Mouse (Mus musculus): ENCODE measurements around the gene Tufm.

The Tufm gene

GRCm38 (mm10) chr7:126487052-126487483 lies at the start of gene Tufm:
Gene Tufm, plus strand, starts transcription at chr7:126487361.
- peak; percentile 97 to 98 for DNase-seq

DNA sequence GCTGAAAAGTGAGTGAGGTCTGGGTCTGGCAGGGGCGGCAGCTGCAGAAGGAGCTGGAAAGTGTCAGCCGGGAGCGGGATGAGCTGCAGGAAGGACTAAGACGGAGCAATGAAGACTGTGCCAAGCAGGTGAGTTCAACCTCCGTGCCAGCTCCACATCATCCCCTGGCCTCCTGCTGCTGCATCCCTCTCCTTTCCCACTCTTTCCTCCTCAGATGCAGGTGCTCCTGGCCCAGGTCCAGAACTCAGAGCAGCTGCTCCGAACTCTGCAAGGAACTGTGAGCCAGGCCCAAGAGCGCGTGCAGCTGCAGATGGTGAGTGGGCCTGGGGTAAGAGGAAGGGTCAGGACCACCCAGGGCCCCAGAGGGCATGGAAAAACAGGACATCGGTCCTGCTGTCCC lies 47.0 kb upstream of the Tufm start:
- no peak for DNase-seq

- DNase-seq = no peak
Observed at GRCm38 (mm10) chr7:126443997-126444396, 43.2 kb upstream of the Tufm start.

DNA sequence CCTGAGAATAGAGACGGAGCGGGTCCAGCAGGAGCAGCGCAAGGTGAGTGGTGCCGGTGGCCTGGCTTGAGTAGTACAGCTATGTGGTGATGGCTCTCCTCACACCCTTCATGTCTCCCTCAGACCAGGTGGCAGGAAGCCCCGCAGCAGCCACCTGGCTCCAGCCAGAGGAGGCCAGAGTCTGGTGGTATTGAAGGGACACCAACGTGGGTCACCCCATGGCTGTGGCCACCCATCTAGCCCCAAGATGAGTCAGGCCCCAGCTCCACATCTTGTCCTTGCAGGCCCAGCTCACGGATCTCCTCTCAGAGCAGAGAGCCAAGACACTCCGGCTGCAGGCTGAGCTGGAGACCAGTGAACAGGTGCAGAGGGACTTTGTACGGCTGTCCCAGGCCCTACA lies 42.6 kb upstream of the Tufm start:
- DNase-seq = no peak

DNA sequence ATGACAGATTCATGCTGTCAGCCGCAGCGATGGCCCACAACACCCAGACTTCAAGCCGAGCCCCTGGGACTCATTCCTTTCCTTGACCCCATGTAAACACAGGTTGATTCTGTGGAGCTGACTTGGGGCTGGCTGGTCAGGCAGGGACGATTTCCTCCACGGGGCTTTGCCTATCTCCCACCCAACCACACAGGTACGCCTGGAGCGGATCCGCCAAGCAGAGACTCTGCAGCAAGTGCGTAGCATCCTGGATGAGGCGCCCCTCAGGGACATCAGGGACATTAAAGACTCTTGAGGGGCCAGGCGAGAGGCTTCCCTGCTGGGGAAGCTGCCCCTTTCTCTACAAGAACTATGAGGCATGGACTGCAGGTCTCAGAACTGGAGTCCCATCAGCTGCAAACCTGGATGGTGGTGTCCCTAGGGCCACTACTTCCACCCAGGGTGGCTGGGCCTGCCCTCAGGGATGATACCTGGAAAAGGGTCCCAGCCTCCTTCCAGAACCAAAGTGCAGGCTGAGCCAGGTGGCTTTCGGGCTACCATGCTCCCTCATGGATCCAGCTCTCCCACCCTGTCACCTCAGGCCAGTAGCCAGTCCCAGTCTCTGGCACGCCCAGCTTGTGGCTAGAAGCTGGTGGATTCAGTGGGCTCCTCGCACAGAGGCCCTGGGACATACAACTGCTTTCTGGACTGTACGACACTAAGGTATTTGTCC lies 41.9 kb upstream of the Tufm start:
- no peak for DNase-seq

GRCm38 (mm10) chr7:126446217-126446616 lies 40.9 kb upstream of the Tufm start:
- DNase-seq = no peak

- no peak for DNase-seq
Observed at GRCm38 (mm10) chr7:126448481-126448880, 38.7 kb upstream of the Tufm start.

DNA sequence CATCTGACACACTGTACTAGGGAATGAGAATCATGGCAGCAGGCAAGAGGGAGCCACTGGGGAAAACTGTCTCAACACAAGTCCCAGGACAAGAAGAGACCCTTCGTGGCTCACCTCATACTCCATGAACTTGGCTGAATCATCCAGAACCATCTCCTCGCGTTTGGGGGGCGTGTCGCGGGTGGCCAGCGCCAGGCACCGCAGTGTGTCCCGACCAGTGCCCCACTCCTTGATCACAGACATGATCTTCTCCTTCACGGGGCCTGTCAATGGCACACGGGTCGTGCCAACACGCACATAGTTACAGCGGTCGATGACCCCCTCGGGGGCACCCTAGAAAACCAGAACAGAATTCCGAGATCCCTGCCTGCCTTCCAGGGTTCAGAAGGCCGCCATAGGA lies 37.2 kb upstream of the Tufm start:
- no peak for DNase-seq

DNA sequence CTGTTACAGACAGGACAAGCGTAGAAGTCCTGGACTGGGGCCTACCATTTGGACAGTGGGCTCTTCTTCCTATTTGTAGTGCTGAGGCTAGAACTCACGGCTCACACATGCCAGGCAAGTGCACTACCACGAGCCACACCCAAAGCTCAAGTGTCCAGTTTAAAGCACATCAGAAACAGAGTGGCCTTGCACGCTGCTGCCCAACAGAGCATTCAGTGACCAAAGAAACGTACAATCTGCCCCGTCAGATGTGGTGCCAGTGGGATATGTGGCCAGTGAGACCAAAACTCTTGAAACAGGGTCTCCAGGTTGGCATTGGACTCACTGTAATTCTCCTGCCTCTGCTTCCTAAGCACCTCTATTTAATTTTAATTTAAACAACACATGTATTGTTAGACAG lies 36.5 kb upstream of the Tufm start:
- DNase-seq = no peak

DNA sequence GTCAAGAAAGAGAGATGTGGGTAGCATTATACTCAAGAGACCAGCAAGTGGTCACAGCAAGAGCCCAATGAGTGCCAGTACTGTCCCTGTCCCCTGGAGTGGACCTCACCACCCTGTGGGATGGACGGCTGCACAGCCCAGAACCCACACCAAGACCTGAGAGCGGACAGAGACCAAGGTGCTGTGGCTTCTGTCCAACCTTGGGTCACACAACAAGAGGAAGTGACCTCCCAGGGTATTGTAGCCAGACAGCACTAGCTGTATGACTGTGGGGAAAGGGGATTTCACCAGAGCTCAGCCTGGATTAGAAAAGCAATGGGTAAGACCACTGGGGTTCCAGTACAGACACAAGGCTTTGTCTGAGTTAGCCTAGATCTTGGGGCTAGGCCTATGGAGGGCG lies 34.9 kb upstream of the Tufm start:
- no peak for DNase-seq

DNA sequence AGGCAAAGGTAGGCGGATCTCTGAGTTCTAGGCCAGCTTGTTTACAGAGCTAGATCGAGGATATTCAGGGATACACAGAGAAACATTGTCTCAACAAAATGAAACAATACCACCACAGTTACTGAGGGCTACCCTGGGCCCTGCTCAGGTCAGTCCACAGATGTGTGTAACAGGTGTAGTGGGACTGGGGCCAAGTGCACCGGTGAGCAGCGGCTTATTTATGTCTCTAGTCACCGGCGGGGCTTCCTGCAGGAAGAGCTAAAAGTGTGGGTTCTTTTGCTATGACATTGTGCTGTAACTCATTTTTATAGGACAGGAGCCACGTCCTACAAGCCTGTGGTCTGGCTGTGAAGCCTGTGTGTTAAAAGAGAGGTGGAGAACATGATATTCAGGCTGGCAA lies 33.3 kb upstream of the Tufm start:
- DNase-seq = no peak

DNA sequence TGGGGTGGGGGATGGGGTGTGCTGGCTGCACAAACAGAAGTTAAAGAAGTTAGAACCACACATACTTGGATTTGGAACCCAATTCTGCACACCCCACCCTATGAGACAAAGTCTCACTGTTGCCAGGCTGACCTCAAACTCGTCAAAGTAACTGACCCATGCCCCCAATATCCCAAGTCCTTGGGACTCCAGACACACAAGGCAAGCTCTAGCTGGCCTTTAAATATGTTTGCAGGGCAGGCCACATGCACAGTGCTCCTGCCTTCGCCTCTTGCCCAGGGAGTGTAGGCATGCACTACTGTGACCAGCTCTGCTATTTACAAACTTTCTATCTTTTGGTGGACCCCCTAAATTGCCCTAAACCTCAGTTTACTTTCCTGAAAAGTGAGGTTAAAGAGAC lies 31.9 kb upstream of the Tufm start:
- no peak for DNase-seq

- no peak for DNase-seq
Observed at GRCm38 (mm10) chr7:126456382-126457266, 30.5 kb upstream of the Tufm start.

DNA sequence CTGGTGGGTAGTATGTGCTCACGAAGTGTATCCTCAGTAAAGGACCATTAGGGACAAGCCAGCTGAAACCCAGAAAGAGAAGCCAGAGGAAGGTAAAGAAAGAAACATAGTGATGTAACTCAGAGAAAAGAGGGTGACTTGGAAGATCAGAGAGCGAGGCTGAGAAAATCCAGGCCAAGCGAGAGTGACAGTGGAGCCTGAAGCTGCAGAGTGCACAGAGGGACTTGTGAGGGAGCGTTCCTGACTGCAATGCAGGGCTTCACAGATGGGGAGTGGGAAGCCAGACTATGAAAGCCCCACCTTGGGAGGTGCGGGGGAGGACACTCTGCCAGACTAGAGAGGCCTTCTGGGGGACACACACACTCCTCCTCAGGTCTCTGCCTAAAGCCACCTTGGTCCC lies 28.9 kb upstream of the Tufm start:
- DNase-seq = no peak

DNA sequence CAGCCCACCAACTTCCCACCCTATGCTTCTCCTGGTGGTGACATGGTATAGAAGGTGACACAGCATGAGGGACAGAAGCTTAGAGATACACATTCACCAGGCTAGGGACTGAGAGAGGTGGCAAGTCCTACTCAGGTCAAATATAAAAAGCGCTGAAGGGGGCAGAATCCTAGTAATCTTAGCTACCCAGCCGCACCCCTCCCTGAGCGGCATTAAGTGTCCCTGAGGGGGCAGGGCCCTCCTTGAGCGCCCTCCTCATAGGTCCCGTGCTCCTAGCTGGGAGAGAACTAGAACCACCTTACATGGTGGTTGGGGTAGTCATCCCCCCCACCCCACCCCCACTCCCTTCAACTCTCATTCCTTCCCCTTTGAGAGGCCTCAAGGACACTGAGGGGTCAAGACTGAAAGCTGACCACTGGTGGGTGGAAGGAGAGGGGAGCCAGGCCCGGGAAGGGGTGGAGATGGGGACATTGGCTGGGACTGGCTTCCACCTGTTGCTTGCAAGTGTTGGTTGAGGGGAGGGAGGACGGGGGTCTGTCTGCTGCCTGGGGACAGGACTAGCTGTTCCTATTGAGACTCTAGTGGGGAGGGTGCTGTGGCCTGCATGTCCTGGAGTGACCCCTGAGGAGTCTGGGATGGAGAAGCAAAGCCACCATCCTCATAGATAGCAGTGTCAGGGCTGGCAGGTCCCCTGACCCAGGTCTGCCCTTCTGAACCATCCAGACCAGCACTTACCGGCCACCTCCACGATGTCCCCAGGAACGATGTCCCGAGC lies 28.1 kb upstream of the Tufm start:
- no peak for DNase-seq

DNA sequence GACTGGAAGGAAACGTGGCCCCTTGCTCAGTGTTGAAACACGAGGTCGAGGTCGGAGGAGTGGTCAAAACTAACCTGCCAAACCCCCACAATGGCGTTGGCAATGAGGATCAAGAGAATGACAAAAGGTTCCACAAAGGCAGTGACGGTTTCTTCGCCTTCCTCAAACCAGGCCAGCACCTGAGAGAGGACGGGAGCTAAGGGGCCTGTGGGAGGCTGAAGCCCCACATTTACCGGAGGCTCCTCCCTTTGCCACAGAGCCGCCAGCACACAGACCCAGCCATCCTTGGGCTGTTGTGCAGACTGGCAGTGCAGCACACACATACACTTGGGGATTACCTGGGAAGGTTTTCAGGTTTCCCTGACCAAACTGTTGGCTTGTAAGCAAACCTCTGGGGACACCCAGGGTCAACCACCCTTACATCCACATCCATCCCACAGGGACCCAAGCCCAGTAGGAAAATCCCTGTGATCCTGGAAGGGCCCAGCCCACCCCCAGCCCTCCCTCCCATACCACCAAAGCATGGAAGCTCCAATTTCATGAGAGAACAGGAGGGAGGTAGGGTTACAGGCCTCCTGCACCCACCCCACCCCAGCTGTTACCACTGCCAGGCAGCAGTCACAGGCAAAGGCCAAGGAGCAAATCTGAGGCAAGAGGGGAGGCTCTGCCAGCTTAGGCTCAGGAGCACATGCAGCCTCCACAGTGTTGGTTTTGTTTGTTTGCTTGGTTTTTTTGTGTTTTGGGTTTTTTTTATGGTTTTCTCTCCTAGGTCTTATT lies 26.4 kb upstream of the Tufm start:
- DNase-seq = no peak

- DNase-seq = no peak
Observed at GRCm38 (mm10) chr7:126461626-126462025, 25.5 kb upstream of the Tufm start.

- DNase-seq = no peak
Observed at GRCm38 (mm10) chr7:126463004-126463403, 24.2 kb upstream of the Tufm start, which contains the start of gene Atp2a1. Gene Atp2a1, minus strand, starts transcription at chr7:126463108.

GRCm38 (mm10) chr7:126463547-126463946 lies 23.6 kb upstream of the Tufm start:
- no peak for DNase-seq

GRCm38 (mm10) chr7:126464121-126464520 lies 23.0 kb upstream of the Tufm start:
- no peak for DNase-seq

DNA sequence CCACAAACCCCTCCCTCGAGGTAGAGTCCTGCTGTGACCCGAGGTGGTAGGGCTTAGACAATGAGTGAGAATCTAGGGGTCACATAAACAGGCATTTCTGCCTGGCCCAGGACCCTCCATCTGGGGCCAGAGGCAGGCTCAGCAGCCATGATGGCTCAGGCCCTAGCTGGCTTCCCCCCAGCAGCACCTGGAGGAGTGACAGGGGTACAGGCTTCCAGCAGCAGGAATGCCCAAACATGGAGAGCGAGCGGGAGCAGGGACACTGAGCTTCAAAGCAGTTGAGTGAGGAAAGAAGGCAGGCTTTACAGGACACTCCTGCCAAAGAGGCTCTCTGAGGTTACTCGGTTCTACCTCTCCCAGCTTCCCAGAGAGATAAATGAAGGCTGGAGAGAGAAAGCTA lies 22.3 kb upstream of the Tufm start:
- DNase-seq = no peak

DNA sequence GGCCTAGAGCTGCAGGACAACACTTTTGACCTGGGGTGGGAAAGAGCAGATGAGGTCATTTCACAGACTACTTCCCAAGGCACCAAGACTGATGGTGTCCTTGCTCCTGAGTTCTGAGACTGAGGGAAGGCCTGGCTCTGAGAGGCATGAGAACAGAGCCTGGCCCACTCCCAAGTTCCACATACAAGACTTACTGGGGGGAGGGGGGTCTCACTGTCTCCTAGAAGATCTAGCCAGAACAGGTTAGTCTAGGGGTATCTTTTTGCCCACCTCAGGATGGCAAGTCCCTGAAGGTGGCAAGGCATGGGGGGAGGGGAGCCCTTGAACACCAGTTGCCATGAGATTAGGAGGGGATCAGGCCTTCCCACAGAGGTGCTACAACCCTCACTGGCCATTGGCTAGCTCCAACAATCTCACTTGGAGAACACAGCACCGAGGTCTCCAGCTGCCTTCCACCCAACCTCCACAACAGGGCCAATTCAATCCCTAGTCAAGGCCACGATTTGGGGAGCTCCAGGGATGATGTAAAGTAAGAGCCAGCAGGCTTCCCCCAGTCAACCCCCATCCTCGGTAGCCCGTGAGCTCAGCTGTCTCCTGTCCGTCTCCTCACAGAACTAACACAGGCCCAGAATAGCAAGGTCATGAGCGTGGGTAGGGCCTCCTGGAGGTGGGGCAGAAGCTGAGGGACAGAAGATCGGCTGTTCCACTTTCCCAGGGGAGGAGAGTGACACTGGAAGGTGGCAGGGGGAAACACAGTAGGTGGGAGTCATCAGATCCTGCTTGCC lies 21.7 kb upstream of the Tufm start:
- DNase-seq = no peak

Measured in kidney, adult 8-10 months (tissue).